Mouse (Mus musculus) brown adipose tissue, adult 24 weeks (tissue): ENCODE data around the gene Gck. TPM values are rescaled to one million over a fixed set of nuclear protein-coding genes. Genes with fewer than 3 reads are reported as not detected.

ENCODE experiments used
- H3K27ac ChIP-seq: fragments of 200-500 bp; replicated peaks from 2 replicates; pipeline ENCODE4 v1.5.1; 2012; ENCODE audit warnings: low read depth, mild to moderate bottlenecking, low read length
- H3K4me1 ChIP-seq: fragments of 200-500 bp; 2 replicates; pipeline ENCODE4 v1.6.1; 2012; ENCODE audit warnings: low read length, mixed read lengths; ENCODE audit not compliant: control insufficient read depth, insufficient read depth, insufficient read length
- H3K4me3 ChIP-seq: fragments of 200-500 bp; 2 replicates; pipeline ENCODE4 v1.5.1; 2012; ENCODE audit warnings: low read depth, mild to moderate bottlenecking, low read length, moderate library complexity; ENCODE audit not compliant: insufficient read depth
- polyA plus RNA-seq: library from polyadenylated mRNA; stranded (reverse); fragments of >200 nt; gene quantifications from 2 replicates; pipeline ENCODE4 v1.2.4, GENCODE M21; 2012; ENCODE audit not compliant: missing spikeins, insufficient read depth, insufficient read length

Gene Gck
- polyA plus RNA-seq, 1 experiment = not detected

DNA sequence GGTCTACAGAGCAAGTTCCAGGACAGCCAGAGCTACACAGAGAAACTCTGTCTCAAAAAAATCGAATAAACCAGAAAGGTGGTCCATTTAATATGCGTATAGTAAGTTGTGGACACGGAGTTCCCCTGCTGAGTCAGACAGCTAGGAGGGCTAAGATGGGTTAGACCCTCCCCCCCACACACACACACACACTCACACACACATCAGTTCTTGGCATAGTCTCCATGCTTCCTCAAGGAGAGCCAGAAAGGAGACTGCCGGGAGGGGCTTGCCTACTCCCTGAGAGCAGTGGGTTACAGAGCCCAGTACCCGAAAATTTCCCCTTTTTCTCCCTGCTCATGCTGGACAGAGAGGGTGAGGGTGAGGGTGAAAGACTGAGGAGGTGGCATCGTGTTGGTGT is 89.2 kb downstream of the Gck start:
- no peak overlapping the region for H3K27ac ChIP-seq
- no peak overlapping the region for H3K4me3 ChIP-seq

DNA sequence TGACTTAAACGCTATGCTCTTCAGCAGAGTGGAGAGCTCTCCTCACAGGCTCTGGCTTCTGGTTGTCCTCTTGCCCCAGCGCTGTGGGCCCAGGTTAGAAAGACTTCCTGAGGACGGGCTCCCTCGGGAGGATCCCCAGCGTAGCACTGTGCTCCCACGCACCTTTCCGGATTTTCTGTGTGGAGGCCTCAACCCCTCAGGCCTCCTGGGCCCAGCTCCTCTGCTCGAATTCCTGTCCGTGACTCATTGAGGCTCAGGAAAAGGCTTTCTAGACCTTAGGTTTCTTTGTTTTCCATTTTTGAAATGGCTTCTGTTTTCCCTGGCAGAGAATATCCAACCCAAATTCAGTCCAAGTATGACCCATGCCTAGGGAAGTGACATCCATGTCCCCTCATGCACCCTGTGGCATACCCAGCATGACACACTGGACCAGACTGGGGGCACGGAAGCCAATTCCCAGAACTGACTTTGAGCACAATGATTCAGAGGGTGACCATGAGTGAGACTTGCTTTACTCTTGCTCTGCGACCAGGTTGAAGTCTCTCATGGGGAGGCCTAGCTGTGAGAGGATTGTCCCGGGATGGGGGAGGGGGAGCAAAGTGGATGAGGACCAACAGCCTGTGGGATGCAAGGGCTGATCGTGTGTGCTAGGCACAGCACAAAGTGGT is 89.9 kb downstream of the Gck start:
- H3K27ac ChIP-seq = no peak overlapping the region
- H3K4me3 ChIP-seq = no peak overlapping the region
- no peaks in the 10 kb centered on the region for H3K4me1 ChIP-seq

More for the DNA sequence above, 89.2 kb downstream of the Gck start:
- H3K4me1 ChIP-seq = no peaks in the 10 kb centered on the region

DNA sequence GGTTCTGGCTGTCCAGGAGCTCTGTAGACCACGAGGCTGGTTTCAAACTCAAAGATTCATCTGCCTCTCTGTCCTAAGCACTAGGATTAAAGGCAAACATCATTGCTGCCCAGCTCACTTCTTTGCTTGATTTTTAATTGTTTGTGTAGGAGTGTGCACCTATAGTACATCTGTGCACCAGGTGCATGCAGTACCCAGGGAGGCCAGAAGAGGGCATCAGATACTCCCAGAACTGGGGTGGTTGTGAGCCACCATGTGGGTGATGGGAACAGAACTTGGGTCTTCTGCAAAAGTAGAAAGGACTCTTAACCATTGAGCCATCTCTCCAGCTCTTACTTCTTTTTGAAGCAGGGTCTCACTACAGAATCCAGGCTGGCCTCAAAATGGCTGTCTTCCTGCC is 91.2 kb downstream of the Gck start:
- no peak overlapping the region for H3K4me3 ChIP-seq
- no peak overlapping the region for H3K27ac ChIP-seq
- no peaks in the 10 kb centered on the region for H3K4me1 ChIP-seq

DNA sequence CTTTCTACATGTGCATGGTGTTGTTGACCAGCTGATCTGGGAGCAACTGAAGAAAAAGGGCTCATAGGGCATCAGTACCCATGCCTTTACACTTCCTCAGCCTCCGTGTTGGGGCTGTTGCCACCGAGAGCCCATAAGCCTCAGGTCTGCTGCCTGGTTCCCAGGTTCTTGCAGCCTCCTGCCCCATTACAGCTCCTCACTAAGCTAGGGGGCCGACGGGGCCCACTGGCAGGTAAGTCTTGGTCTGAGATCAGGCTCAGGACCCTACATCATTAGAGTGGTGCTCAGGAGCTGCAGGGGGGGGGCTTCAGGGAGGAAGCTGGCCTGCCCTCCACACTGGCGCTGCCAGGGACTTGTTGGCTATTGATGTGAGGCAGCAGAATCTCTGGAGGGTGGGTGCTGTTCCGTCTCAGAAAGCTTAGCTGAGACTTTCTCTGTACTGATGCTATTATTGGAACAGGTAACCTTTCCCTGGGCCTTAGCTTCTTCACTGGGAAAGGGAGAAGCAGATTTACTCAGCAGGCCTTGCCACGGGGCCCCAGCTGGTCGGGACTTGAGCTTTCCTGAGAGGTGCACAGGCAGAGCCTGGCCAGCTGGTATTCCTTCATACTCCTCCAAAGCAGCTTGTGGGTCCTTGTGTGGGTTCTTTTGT is 93.3 kb downstream of the Gck start:
- Histone ChIP-seq H3K4me1 (no peaks in the 10 kb centered on the region), H3K27ac (no peak overlapping the region), H3K4me3 (no peak overlapping the region)

DNA sequence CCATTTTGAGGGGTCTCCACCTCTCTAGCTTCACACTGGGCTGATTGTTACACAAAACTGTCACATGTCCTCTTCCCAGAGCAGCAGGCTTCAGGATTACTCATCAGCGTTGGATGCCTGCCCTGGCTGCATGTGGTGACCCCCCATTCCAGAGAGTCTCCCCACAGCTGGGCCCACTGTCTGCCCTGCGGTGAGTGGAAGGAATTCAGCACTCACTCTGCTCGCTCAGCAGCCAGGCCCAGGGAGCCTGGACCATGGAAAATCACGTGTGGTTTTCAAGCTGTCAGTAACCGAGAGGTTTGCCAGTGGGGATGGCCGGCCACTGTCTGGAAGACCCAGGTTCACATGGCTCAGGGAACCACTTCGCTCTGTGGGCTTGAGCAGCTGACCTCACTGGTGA is 94.0 kb downstream of the Gck start:
- Histone ChIP-seq H3K27ac (no peak overlapping the region; the same call in 1 of the 2 replicates), H3K4me3 (no peak overlapping the region), H3K4me1 (no peaks in the 10 kb centered on the region)

DNA sequence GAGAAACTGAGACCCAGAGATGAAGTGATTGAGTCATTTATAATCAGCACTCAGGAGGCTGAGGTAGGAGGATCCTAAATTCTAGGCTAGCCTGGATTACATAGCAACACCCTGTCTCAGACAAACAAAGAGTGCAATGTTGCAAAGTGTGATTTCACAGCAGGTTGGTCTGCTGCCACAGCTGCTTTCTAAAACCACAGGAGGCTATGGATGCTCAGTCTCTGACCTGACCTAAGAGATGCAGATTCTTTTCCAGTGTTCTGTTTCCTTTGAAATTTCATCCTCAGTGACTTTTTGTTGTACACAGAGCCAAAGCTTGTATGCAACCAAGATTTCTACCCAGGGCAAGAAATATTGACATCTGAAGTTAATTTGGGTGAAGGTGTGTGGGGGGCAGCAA is 94.4 kb downstream of the Gck start:
- Histone ChIP-seq H3K4me1 (no peaks in the 10 kb centered on the region), H3K27ac (no peak overlapping the region), H3K4me3 (no peak overlapping the region)

DNA sequence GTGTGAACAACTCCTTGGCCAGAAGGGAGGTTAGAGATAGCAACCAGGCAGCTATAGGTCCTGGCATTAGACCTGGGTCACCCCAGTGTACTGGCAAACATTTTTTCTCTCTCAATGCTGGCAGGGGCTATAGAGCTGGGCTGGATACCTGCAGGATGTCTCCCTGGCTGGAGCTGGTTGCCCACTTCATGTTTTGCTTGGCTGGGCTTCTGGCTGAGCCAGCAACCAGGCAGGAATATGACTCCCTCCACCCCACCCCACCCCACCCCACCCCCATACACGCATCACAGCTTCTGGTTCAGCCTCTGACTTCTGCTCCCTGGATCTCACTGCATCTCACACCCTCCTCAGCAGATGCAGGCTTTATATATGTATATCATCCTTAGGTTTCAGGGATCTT is 97.6 kb downstream of the Gck start:
- H3K27ac ChIP-seq = no peak overlapping the region
- H3K4me3 ChIP-seq = no peak overlapping the region
- H3K4me1 ChIP-seq = no peaks in the 10 kb centered on the region

DNA sequence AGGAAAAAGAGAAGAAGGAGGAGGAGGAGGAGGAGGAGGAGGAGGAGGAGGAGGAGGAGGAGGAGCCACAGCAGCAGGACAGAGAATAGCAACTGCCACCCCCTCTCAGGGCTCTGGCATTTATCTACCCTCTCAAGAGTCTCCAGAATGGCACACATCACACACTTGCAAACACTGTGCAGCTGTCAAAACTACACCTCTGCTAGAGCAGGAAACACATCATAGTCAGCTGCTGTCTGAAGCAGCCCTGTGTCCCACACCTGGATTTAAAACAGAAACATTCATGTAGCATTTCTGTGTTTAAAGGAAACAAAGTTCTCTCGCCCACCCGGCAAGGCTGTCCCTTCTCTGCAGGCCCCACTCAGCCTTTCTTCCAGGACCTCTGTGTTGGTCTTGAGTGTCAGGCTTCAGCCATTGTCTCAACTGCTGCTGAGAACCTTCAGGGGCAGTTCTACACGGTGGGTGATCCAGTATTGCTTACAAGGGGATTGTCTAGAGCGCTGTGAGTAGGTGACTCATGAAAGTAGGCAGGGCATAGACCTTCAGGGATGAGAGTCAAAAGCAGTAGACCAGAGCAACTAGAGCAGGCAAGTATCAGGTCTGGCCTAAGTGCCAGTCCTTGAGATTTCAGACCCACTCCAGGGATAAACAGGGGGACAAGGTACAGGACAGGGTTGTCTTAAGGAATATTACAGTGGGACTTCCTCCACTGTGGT is 98.7 kb downstream of the Gck start:
- Histone ChIP-seq H3K4me1 (no peaks in the 10 kb centered on the region), H3K27ac (no peak overlapping the region), H3K4me3 (no peak overlapping the region)

Other genes starting within 250 kb of the Gck start
- gene Mrps24, start 234.4 kb downstream of the Gck start, polyA plus RNA-seq = 191 and 238 TPM in 2 replicates
- gene Urgcp, start 187.7 kb downstream of the Gck start, polyA plus RNA-seq = 30.8 and 34.1 TPM in 2 replicates
- 18.7 and 21.8 TPM in 2 replicates for gene Dbnl, start 161.6 kb downstream of the Gck start, polyA plus RNA-seq
- gene Pgam2, start 146.3 kb downstream of the Gck start, polyA plus RNA-seq = 40.4 and 46.7 TPM in 2 replicates
- 2.1 and 2.9 TPM in 2 replicates for gene Polm, start 112.1 kb downstream of the Gck start, polyA plus RNA-seq
- gene Aebp1, start 88.1 kb downstream of the Gck start, polyA plus RNA-seq = 9.8 and 10.7 TPM in 2 replicates
- 33.6 and 43.7 TPM in 2 replicates for gene Pold2, start 71.8 kb downstream of the Gck start, polyA plus RNA-seq
- not detected in 2 replicates for gene Myl7, start 51.3 kb downstream of the Gck start, polyA plus RNA-seq
- 42.9 TPM in 2 replicates for gene Ykt6, start 5.6 kb upstream of the Gck start, polyA plus RNA-seq
- gene Camk2b, start 116.3 kb upstream of the Gck start, polyA plus RNA-seq = 12.1 and 18.6 TPM in 2 replicates
- gene A730071L15Rik, start 249.9 kb upstream of the Gck start, polyA plus RNA-seq = not detected in 2 replicates